Mouse (Mus musculus) lung, embryonic 15.5 days (tissue): ENCODE results near the gene Maged2. TPM values are rescaled to one million over a fixed set of nuclear protein-coding genes. Genes with fewer than 3 reads are reported as not detected.
"Not testable (repeated sequence)": the region's sequence is repeated elsewhere in the genome, so short reads cannot be mapped to it uniquely, and the experiment has no call there.

Experiments
- ATAC-seq: fragments of 200-750 bp; cut with Nextera tagmentation; 2 replicates; pipeline ENCODE4 v1.8.0; 2017; ENCODE audit warnings: moderate number of reproducible peaks, borderline replicate concordance; ENCODE audit not compliant: low FRiP score, low TSS enrichment; ENCODE audit errors: extremely low read depth
- H3K27ac ChIP-seq: fragments of 300-500 bp; sonication (generic); 2 replicates; pipeline ENCODE4 v1.5.1; 2015; ENCODE audit warnings: moderate library complexity, mild to moderate bottlenecking, inconsistent platforms
- H3K27me3 ChIP-seq: fragments of 300-500 bp; sonication (generic); 2 replicates; pipeline ENCODE4 v1.6.1; 2015; ENCODE audit warnings: inconsistent platforms
- H3K36me3 ChIP-seq: fragments of 300-500 bp; sonication (generic); 2 replicates; pipeline ENCODE4 v1.6.1; 2015; ENCODE audit warnings: inconsistent platforms
- H3K4me1 ChIP-seq: fragments of 300-500 bp; sonication (generic); 2 replicates; pipeline ENCODE4 v1.6.1; 2015; ENCODE audit warnings: inconsistent platforms
- H3K4me2 ChIP-seq: fragments of 300-500 bp; sonication (generic); 2 replicates; pipeline ENCODE4 v1.6.1; 2015; ENCODE audit warnings: inconsistent platforms, mild to moderate bottlenecking, moderate library complexity
- H3K4me3 ChIP-seq: fragments of 300-500 bp; sonication (generic); 2 replicates; pipeline ENCODE4 v1.5.1; 2015; ENCODE audit warnings: mild to moderate bottlenecking, inconsistent platforms
- H3K9ac ChIP-seq: fragments of 300-500 bp; sonication (generic); 2 replicates; pipeline ENCODE4 v1.6.1; 2015; ENCODE audit warnings: inconsistent platforms
- H3K9me3 ChIP-seq: fragments of 300-500 bp; sonication (generic); 2 replicates; pipeline ENCODE4 v1.6.1; 2016; ENCODE audit warnings: inconsistent platforms
- WGBS: fragments of 180-500 bp; shearing (Covaris S2); methylation state at CpG from one replicate; pipeline ENCODE4 v1.1.7; 2015; 5-methylcytosine and 5-hydroxymethylcytosine counted together
- polyA plus RNA-seq: library from polyadenylated mRNA; unstranded; fragments of >200 nt; fragmentation: Nextera tagmentation; extraction: Ambion mirVana; gene quantifications from 2 replicates; pipeline ENCODE4 v1.2.1, GENCODE M21; 2015

The Maged2 gene
- 908 and 926 TPM in 2 replicates for polyA plus RNA-seq

GRCm38 (mm10) chrX:150814139-150814469 lies at the start of gene Maged2:
Gene Maged2 (minus strand): TSS chrX:150814345.
- 12% methylated on average over 7 of the region's 7 CpGs for WGBS
- Histone ChIP-seq H3K36me3 (peaks cover 19% of the 10 kb centered on the region; the same call in 1 of the 2 replicates), H3K4me2 (peak within 1 kb of the TSS; percentile 56), H3K9me3 (no peaks in the 10 kb centered on the region), H3K4me3 (peak within 1 kb of the TSS; percentile 46), H3K27me3 (no peaks in the 10 kb centered on the region), H3K9ac (peak within 1 kb of the TSS; percentile 41), H3K4me1 (peaks cover 6% of the 10 kb centered on the region), H3K27ac (peak within 1 kb of the TSS; percentile 85)
- peak; percentile 55 for ATAC-seq

- no peaks in the 10 kb centered on the region for H3K36me3 ChIP-seq
- H3K9ac ChIP-seq, result no peak overlapping the region
- no peaks in the 10 kb centered on the region for H3K27me3 ChIP-seq
- no peak overlapping the region for H3K27ac ChIP-seq
- H3K4me2 ChIP-seq, result no peak overlapping the region
- no peaks in the 10 kb centered on the region for H3K4me1 ChIP-seq
- H3K9me3 ChIP-seq, result no peaks in the 10 kb centered on the region
- ATAC-seq, result peak; percentile 30; the same call in 1 of the 2 replicates
- WGBS, result 54% methylated on average over 8 of the region's 8 CpGs
- no peak overlapping the region for H3K4me3 ChIP-seq
Observed at GRCm38 (mm10) chrX:150848230-150848629, 34.1 kb upstream of the Maged2 start.

GRCm38 (mm10) chrX:150845480-150846205 lies 31.5 kb upstream of the Maged2 start:
- 80% methylated on average over 3 of the region's 10 CpGs for WGBS
- not testable (repeated sequence) for H3K9me3 ChIP-seq, H3K9ac ChIP-seq, H3K4me2 ChIP-seq, H3K36me3 ChIP-seq, H3K27me3 ChIP-seq, H3K4me1 ChIP-seq, H3K4me3 ChIP-seq
- peak; percentile 91 for ATAC-seq
- H3K27ac ChIP-seq, result peak overlapping the region; percentile 57

- not testable (repeated sequence) for ATAC-seq, H3K9ac ChIP-seq, H3K9me3 ChIP-seq, H3K4me3 ChIP-seq, H3K27ac ChIP-seq, H3K36me3 ChIP-seq, H3K4me1 ChIP-seq, H3K4me2 ChIP-seq, H3K27me3 ChIP-seq
- WGBS, result 75% methylated on average over 2 of the region's 4 CpGs
Observed at GRCm38 (mm10) chrX:150843257-150843656, 29.1 kb upstream of the Maged2 start.

GRCm38 (mm10) chrX:150830297-150830696 lies 16.2 kb upstream of the Maged2 start:
- Histone ChIP-seq H3K4me1 (peaks cover 14% of the 10 kb centered on the region; the same call in 1 of the 2 replicates), H3K27ac (no peak overlapping the region), H3K9me3 (no peaks in the 10 kb centered on the region), H3K36me3 (no peaks in the 10 kb centered on the region), H3K4me2 (no peak overlapping the region), H3K27me3 (no peaks in the 10 kb centered on the region), H3K9ac (no peak overlapping the region), H3K4me3 (no peak overlapping the region)
- peak; percentile 65; the same call in 1 of the 2 replicates for ATAC-seq
- 68% methylated on average over 4 of the region's 4 CpGs for WGBS

- Histone ChIP-seq H3K27me3 (no peaks in the 10 kb centered on the region), H3K4me2 (no peak overlapping the region), H3K9me3 (no peaks in the 10 kb centered on the region), H3K4me1 (no peaks in the 10 kb centered on the region), H3K27ac (no peak overlapping the region), H3K4me3 (no peak overlapping the region), H3K36me3 (no peaks in the 10 kb centered on the region), H3K9ac (no peak overlapping the region)
- ATAC-seq, result no peak
Observed at GRCm38 (mm10) chrX:150817278-150817677, 3.1 kb upstream of the Maged2 start.

- Histone ChIP-seq H3K4me2 (no peak overlapping the region), H3K4me1 (peaks cover 6% of the 10 kb centered on the region), H3K9me3 (no peaks in the 10 kb centered on the region), H3K4me3 (no peak overlapping the region), H3K9ac (no peak overlapping the region), H3K27me3 (no peaks in the 10 kb centered on the region), H3K36me3 (peaks cover 10% of the 10 kb centered on the region; the same call in 1 of the 2 replicates), H3K27ac (no peak overlapping the region)
- no peak for ATAC-seq
- WGBS, result 79% methylated on average over 1 of the region's 1 CpGs
Observed at GRCm38 (mm10) chrX:150815601-150816000, 1.5 kb upstream of the Maged2 start.

GRCm38 (mm10) chrX:150813464-150814138 lies 544 bp downstream of the Maged2 start:
- peak overlapping the region; percentile 46 for H3K4me3 ChIP-seq
- H3K9ac ChIP-seq, result peak overlapping the region; percentile 41
- peaks cover 19% of the 10 kb centered on the region; the same call in 1 of the 2 replicates for H3K36me3 ChIP-seq
- peak; percentile 78 for ATAC-seq
- no peaks in the 10 kb centered on the region for H3K9me3 ChIP-seq
- H3K27ac ChIP-seq, result peak overlapping the region; percentile 85
- H3K4me2 ChIP-seq, result peak overlapping the region; percentile 56
- no peaks in the 10 kb centered on the region for H3K27me3 ChIP-seq
- peaks cover 6% of the 10 kb centered on the region for H3K4me1 ChIP-seq
- WGBS, result 21% methylated on average over 16 of the region's 16 CpGs

GRCm38 (mm10) chrX:150812787-150813298 lies 1.3 kb downstream of the Maged2 start:
- WGBS, result 16% methylated on average over 24 of the region's 24 CpGs
- H3K27ac ChIP-seq, result peak overlapping the region; percentile 85
- no peaks in the 10 kb centered on the region for H3K9me3 ChIP-seq
- peak overlapping the region; percentile 56 for H3K4me2 ChIP-seq
- H3K4me1 ChIP-seq, result peaks cover 6% of the 10 kb centered on the region
- H3K4me3 ChIP-seq, result peak overlapping the region; percentile 46
- peak overlapping the region; percentile 41 for H3K9ac ChIP-seq
- H3K36me3 ChIP-seq, result peaks cover 19% of the 10 kb centered on the region; the same call in 1 of the 2 replicates
- no peaks in the 10 kb centered on the region for H3K27me3 ChIP-seq
- ATAC-seq, result peak; percentile 92

GRCm38 (mm10) chrX:150800987-150801386 lies 13.2 kb downstream of the Maged2 start:
- WGBS, result 55% methylated on average over 2 of the region's 4 CpGs
- not testable (repeated sequence) for ATAC-seq, H3K36me3 ChIP-seq, H3K4me1 ChIP-seq, H3K4me3 ChIP-seq, H3K9ac ChIP-seq, H3K27ac ChIP-seq, H3K27me3 ChIP-seq, H3K9me3 ChIP-seq, H3K4me2 ChIP-seq

GRCm38 (mm10) chrX:150798493-150799177 lies 15.5 kb downstream of the Maged2 start:
- H3K27ac ChIP-seq, H3K36me3 ChIP-seq, H3K9ac ChIP-seq, H3K4me2 ChIP-seq, H3K4me1 ChIP-seq, H3K4me3 ChIP-seq, H3K27me3 ChIP-seq, H3K9me3 ChIP-seq: not testable (repeated sequence)
- WGBS, result 48% methylated on average over 3 of the region's 10 CpGs
- ATAC-seq, result peak; percentile 95
